Mouse (Mus musculus) hindbrain, postnatal 0 days (tissue): ENCODE measurements at regions not wholly inside any gene's neighbourhood (a gene's known extent, or its start where the extent isn't known, plus 50 kb on each side); places are given as distances from the start of the nearest gene placed in this dataset.

Experiments used
- ATAC-seq: fragments of 200-750 bp; cut with Nextera tagmentation; 2 replicates; pipeline ENCODE4 v1.8.0; 2017; ENCODE audit warnings: mild to moderate bottlenecking, moderate TSS enrichment, moderate library complexity
- DNase-seq: peaks from one replicate; pipeline ENCODE4 v3.0.0-alpha.2; 2015; ENCODE audit warnings: low spot score
- H3K27ac ChIP-seq: fragments of 300-500 bp; sonication (generic); 2 replicates; pipeline ENCODE4 v1.5.1; 2014; ENCODE audit warnings: mild to moderate bottlenecking
- H3K27me3 ChIP-seq: fragments of 300-500 bp; sonication (generic); 2 replicates; pipeline ENCODE4 v1.6.1; 2014; ENCODE audit warnings: low read length, mixed read lengths; ENCODE audit not compliant: insufficient read depth
- H3K36me3 ChIP-seq: fragments of 300-500 bp; sonication (generic); 2 replicates; pipeline ENCODE4 v1.6.1; 2014; ENCODE audit warnings: low read length, mixed read lengths; ENCODE audit not compliant: insufficient read depth
- H3K4me1 ChIP-seq: fragments of 300-500 bp; sonication (generic); 2 replicates; pipeline ENCODE4 v1.6.1; 2014; ENCODE audit warnings: antibody characterized with exemption, low read length, mixed read lengths; ENCODE audit not compliant: insufficient read depth
- H3K4me2 ChIP-seq: fragments of 300-500 bp; sonication (generic); 2 replicates; pipeline ENCODE4 v1.6.1; 2014; ENCODE audit warnings: low read depth, mild to moderate bottlenecking, low read length, moderate library complexity, mixed read lengths
- H3K4me3 ChIP-seq: fragments of 300-500 bp; sonication (generic); 2 replicates; pipeline ENCODE4 v1.5.1; 2014; ENCODE audit warnings: low read length
- H3K9ac ChIP-seq: fragments of 300-500 bp; sonication (generic); replicated peaks from 2 replicates; pipeline ENCODE4 v1.6.1; 2014; ENCODE audit warnings: mild to moderate bottlenecking, low read length, moderate library complexity, mixed read lengths
- H3K9me3 ChIP-seq: fragments of 300-500 bp; sonication (generic); 2 replicates; pipeline ENCODE4 v1.6.1; 2016; ENCODE audit warnings: low read length, mixed read lengths
- CTCF ChIP-seq: IDR thresholded peaks from 2 replicates; pipeline ENCODE4 v1.5.1; 2016; ENCODE audit warnings: antibody characterized with exemption, control low read depth, low read depth
- WGBS: fragments of 180-500 bp; shearing (Covaris S2); extraction: QIAGEN DNeasy Blood & Tissue Kit; methylation state at CpG from one replicate; pipeline ENCODE4 v1.1.7; 2014; 5-methylcytosine and 5-hydroxymethylcytosine counted together

DNA sequence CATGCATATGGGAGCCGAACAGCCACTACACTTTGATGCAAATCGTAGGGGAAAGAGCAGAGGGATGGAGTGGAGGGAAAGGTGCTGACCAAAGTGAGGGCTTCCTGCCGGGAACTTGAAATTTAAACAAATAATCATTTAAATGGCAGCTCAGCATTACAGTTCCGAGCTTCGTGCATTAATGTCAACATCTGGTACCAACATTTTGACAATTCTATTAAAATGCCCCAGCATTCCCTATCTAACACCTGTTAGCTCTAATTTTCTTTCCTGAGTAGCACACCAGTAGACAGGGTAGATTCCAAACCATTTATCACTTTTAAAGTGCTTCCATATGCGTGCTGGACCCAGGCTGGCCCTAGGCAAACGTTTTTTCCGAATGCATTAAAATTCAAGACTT is 178.1 kb downstream of the Emx2 start:
- H3K9ac ChIP-seq = no peak overlapping the region
- no peak overlapping the region for H3K27ac ChIP-seq
- no peaks in the 10 kb centered on the region for H3K27me3 ChIP-seq
- no peaks in the 10 kb centered on the region for H3K4me1 ChIP-seq
- H3K4me2 ChIP-seq = no peak overlapping the region
- no peak for DNase-seq
- no peak for ATAC-seq
- no peaks in the 10 kb centered on the region for H3K9me3 ChIP-seq
- no peak for TF ChIP-seq CTCF
- no peak overlapping the region for H3K4me3 ChIP-seq
- 70% methylated on average over 8 of the region's 8 CpGs for WGBS
- H3K36me3 ChIP-seq = no peaks in the 10 kb centered on the region

- Histone ChIP-seq H3K4me1 (no peaks in the 10 kb centered on the region), H3K36me3 (no peaks in the 10 kb centered on the region), H3K9ac (no peak overlapping the region), H3K9me3 (no peaks in the 10 kb centered on the region), H3K27me3 (no peaks in the 10 kb centered on the region), H3K27ac (no peak overlapping the region), H3K4me2 (no peak overlapping the region), H3K4me3 (no peak overlapping the region)
- 84% methylated on average over 3 of the region's 3 CpGs for WGBS
- no peak for TF ChIP-seq CTCF
- DNase-seq (no peak), ATAC-seq (no peak)
Measured at GRCm38 (mm10) chr19:59642606-59643005, 184.4 kb downstream of the Emx2 start.

DNA sequence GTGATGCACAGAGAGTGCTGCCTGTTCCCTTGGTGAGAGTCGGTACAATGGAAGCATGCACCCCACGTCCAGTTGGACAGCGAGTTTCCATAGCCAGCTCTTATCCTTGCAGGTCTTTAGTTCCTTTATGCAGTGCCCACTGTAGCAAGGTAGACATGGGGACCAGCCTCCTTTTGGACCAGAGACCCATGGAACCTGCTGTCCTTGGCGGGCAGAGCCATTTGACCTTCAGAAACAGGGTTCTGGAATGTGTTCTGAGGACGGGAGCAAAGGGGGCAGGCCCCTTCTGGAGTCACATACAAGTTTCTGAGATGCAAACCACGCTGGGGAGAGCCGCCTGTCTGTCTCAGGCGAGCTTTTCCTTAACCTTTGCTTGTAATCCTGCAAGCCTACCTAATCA is 188.1 kb downstream of the Emx2 start:
- Histone ChIP-seq H3K9ac (no peak overlapping the region), H3K27me3 (no peaks in the 10 kb centered on the region), H3K27ac (no peak overlapping the region), H3K36me3 (no peaks in the 10 kb centered on the region), H3K4me3 (no peak overlapping the region), H3K4me2 (no peak overlapping the region), H3K4me1 (no peaks in the 10 kb centered on the region), H3K9me3 (no peaks in the 10 kb centered on the region)
- WGBS = 69% methylated on average over 8 of the region's 8 CpGs
- DNase-seq = no peak
- ATAC-seq = no peak
- no peak for TF ChIP-seq CTCF

GRCm38 (mm10) chr19:59646656-59647055 is 188.5 kb downstream of the Emx2 start:
- no peaks in the 10 kb centered on the region for H3K27me3 ChIP-seq
- no peak overlapping the region for H3K4me2 ChIP-seq
- no peaks in the 10 kb centered on the region for H3K36me3 ChIP-seq
- H3K9me3 ChIP-seq = no peaks in the 10 kb centered on the region
- ATAC-seq (no peak), DNase-seq (no peak)
- WGBS = 49% methylated on average over 7 of the region's 7 CpGs
- no peaks in the 10 kb centered on the region for H3K4me1 ChIP-seq
- no peak overlapping the region for H3K27ac ChIP-seq
- no peak overlapping the region for H3K4me3 ChIP-seq
- TF ChIP-seq CTCF = no peak
- no peak overlapping the region for H3K9ac ChIP-seq

GRCm38 (mm10) chr19:59649421-59649820 is 191.2 kb downstream of the Emx2 start:
- ATAC-seq (no peak), DNase-seq (no peak)
- no peaks in the 10 kb centered on the region for H3K9me3 ChIP-seq
- no peaks in the 10 kb centered on the region for H3K4me1 ChIP-seq
- H3K4me3 ChIP-seq = no peak overlapping the region
- 79% methylated on average over 5 of the region's 5 CpGs for WGBS
- H3K36me3 ChIP-seq = no peaks in the 10 kb centered on the region
- no peak for TF ChIP-seq CTCF
- no peak overlapping the region for H3K27ac ChIP-seq
- no peak overlapping the region for H3K4me2 ChIP-seq
- no peaks in the 10 kb centered on the region for H3K27me3 ChIP-seq
- no peak overlapping the region for H3K9ac ChIP-seq

DNA sequence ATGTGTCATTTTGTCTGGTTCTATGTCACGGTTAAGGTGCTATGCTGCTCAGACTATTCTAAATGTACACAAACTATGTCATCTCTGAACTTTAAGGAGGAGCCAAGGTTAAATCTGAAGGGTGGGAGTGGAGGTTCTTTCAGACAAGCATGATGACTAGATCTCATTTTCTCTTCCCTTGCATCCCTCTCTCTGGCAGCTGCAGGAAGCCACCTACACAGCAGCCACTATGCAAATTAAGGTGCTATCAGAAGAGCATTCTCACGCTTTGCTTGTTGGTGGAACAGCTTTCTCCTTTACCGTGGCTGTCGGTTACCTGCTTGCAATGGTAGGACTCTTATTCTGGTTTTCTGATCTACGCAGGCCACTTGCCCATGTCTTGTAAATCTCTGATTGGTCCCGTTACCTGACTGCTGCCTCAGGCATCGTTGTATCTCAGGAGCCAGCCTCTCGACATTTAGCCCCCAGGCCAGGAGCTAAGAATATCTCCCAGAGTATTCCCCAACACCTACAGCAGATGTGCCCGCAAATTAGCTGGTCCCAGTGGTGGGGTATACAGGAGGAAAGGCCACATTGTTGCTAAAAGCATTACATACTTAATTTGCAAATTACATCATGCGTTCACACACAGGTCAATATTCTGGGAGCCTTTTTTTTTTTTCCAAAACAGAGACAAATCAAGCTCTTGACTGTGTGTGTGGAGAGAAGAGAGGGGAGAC is 192.6 kb downstream of the Emx2 start:
- H3K36me3 ChIP-seq = no peaks in the 10 kb centered on the region
- H3K4me3 ChIP-seq = no peak overlapping the region
- no peaks in the 10 kb centered on the region for H3K9me3 ChIP-seq
- no peaks in the 10 kb centered on the region for H3K27me3 ChIP-seq
- no peak for TF ChIP-seq CTCF
- H3K4me2 ChIP-seq = no peak overlapping the region
- no peaks in the 10 kb centered on the region for H3K4me1 ChIP-seq
- no peak for ATAC-seq
- no peak overlapping the region for H3K9ac ChIP-seq
- no peak for DNase-seq
- WGBS = 72% methylated on average over 10 of the region's 10 CpGs
- no peak overlapping the region for H3K27ac ChIP-seq

- H3K9me3 ChIP-seq = no peaks in the 10 kb centered on the region
- no peak overlapping the region for H3K27ac ChIP-seq
- no peaks in the 10 kb centered on the region for H3K4me1 ChIP-seq
- no peak overlapping the region for H3K9ac ChIP-seq
- WGBS = 52% methylated on average over 18 of the region's 18 CpGs
- H3K4me2 ChIP-seq = no peak overlapping the region
- H3K27me3 ChIP-seq = no peaks in the 10 kb centered on the region
- H3K4me3 ChIP-seq = no peak overlapping the region
- no peaks in the 10 kb centered on the region for H3K36me3 ChIP-seq
- DNase-seq (no peak), ATAC-seq (no peak)
- no peak for TF ChIP-seq CTCF
Measured at GRCm38 (mm10) chr19:59653631-59654367, 195.6 kb downstream of the Emx2 start.
